Mouse (Mus musculus) hindbrain, embryonic 16.5 days (tissue): ENCODE measurements around the gene Tcirg1. TPM values are rescaled to one million over a fixed set of nuclear protein-coding genes. Genes with fewer than 3 reads are reported as not detected.
A peak's percentile ranks its signal among the peaks of the same experiment; 100 is the strongest.

ENCODE experiments used
- ATAC-seq: fragments of 200-750 bp; cut with Nextera tagmentation; 2 replicates; pipeline ENCODE4 v1.8.0; 2017; ENCODE audit warnings: moderate TSS enrichment, moderate library complexity
- H3K27ac ChIP-seq: fragments of 300-500 bp; sonication (generic); 2 replicates; pipeline ENCODE4 v1.5.1; 2014; ENCODE audit warnings: low read depth, mild to moderate bottlenecking, control low read depth, low read length, moderate library complexity
- H3K27me3 ChIP-seq: fragments of 300-500 bp; sonication (generic); replicated peaks from 2 replicates; pipeline ENCODE4 v1.6.1; 2014; ENCODE audit warnings: low read length; ENCODE audit not compliant: control insufficient read depth, insufficient read depth
- H3K36me3 ChIP-seq: fragments of 300-500 bp; sonication (generic); 2 replicates; pipeline ENCODE4 v1.6.1; 2014; ENCODE audit warnings: mild to moderate bottlenecking, low read length, moderate library complexity, mixed read lengths; ENCODE audit not compliant: control insufficient read depth, insufficient read depth
- H3K4me1 ChIP-seq: fragments of 300-500 bp; sonication (generic); 2 replicates; pipeline ENCODE4 v1.6.1; 2014; ENCODE audit warnings: low read depth, low read length; ENCODE audit not compliant: control insufficient read depth, insufficient read depth
- H3K4me2 ChIP-seq: fragments of 300-500 bp; sonication (generic); 2 replicates; pipeline ENCODE4 v1.6.1; 2014; ENCODE audit warnings: mild to moderate bottlenecking, low read length, control low read depth, moderate library complexity
- H3K4me3 ChIP-seq: fragments of 300-500 bp; sonication (generic); 2 replicates; pipeline ENCODE4 v1.5.1; 2014; ENCODE audit warnings: mild to moderate bottlenecking, low read length, control low read depth, moderate library complexity
- H3K9ac ChIP-seq: fragments of 300-500 bp; sonication (generic); 2 replicates; pipeline ENCODE4 v1.6.1; 2014; ENCODE audit warnings: low read depth, mild to moderate bottlenecking, control low read depth, low read length, moderate library complexity
- H3K9me3 ChIP-seq: fragments of 300-500 bp; sonication (generic); 2 replicates; pipeline ENCODE4 v1.6.1; 2014; ENCODE audit warnings: mild to moderate bottlenecking, low read length, moderate library complexity; ENCODE audit not compliant: control insufficient read depth
- WGBS: fragments of 180-500 bp; shearing (Covaris S2); extraction: QIAGEN DNeasy Blood & Tissue Kit; methylation state at CpG from one replicate; pipeline ENCODE4 v1.1.7; 2014; 5-methylcytosine and 5-hydroxymethylcytosine counted together
- polyA plus RNA-seq: library from polyadenylated mRNA; unstranded; fragments of >200 nt; fragmentation: Nextera tagmentation; extraction: Ambion mirVana; gene quantifications from 2 replicates; pipeline ENCODE4 v1.2.1, GENCODE M21; 2015

The Tcirg1 gene
- polyA plus RNA-seq, 1 experiment from 2014 or later: 18.9 TPM

DNA sequence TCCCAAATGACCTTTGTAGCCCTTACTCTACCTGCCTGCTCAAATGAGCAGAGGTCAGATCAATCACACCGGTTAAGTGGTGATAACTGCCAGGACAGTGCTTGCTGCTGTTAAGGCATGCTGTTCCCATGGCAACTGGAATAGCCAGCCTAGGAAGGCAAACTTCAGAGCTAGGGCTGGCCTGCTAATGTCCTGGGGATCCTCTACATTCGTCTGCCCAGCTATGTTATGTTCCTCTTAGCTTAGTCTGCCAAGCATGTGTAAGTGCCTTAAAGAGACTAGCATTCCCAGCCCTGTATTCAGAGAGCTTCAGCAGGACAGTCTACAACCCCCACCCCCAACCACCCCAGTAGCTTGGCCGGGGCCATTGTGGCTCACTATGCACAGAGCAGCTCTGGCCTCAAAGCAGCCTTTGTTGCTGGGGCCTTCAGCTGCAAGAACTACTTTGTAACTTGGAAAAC is 11.7 kb downstream of the Tcirg1 start:
- H3K4me1 ChIP-seq: peaks cover 3% of the 10 kb centered on the region
- peak overlapping the region; percentile 74; the same call in 1 of the 2 replicates for H3K27ac ChIP-seq
- H3K36me3 ChIP-seq: peaks cover 31% of the 10 kb centered on the region
- no peak overlapping the region for H3K4me2 ChIP-seq
- H3K9ac ChIP-seq: no peak overlapping the region
- no peak overlapping the region for H3K4me3 ChIP-seq
- peak; percentile 91 for ATAC-seq
- H3K27me3 ChIP-seq: no peaks in the 10 kb centered on the region
- WGBS: 9% methylated on average over 3 of the region's 3 CpGs
- no peaks in the 10 kb centered on the region for H3K9me3 ChIP-seq

DNA sequence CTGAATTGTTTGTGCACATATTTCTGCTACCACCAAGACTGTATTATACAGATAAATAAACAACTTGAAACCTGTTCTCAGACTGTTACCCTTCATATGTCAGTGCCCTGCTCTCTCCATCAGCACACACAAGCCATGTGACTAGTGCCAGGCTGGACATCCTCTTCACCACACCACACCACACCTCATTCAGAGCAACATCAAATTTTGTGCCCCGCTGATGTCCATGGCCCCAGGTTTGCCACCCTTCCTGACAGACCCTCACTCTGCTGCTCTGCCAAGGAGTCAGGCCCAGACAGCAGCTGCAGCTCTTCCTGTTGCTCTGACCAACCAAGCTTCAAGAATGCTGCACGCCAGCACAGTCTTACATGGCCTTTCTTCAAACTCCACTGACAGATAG is 12.6 kb downstream of the Tcirg1 start:
- peak overlapping the region; percentile 60; the same call in 1 of the 2 replicates for H3K27ac ChIP-seq
- peaks cover 31% of the 10 kb centered on the region for H3K36me3 ChIP-seq

GRCm38 (mm10) chr19:3893545-3894116 is 13.3 kb downstream of the Tcirg1 start:
- Histone ChIP-seq H3K9ac (no peak overlapping the region), H3K36me3 (peaks cover 33% of the 10 kb centered on the region), H3K4me3 (no peak overlapping the region), H3K27me3 (no peaks in the 10 kb centered on the region), H3K27ac (no peak overlapping the region), H3K4me1 (peaks cover 3% of the 10 kb centered on the region), H3K4me2 (no peak overlapping the region), H3K9me3 (no peaks in the 10 kb centered on the region)
- 89% methylated on average over 4 of the region's 4 CpGs for WGBS
- ATAC-seq: no peak

More for the DNA sequence above, 12.6 kb downstream of the Tcirg1 start:
- Histone ChIP-seq H3K9ac (no peak overlapping the region), H3K4me1 (peaks cover 3% of the 10 kb centered on the region), H3K27me3 (no peaks in the 10 kb centered on the region), H3K4me2 (no peak overlapping the region), H3K9me3 (no peaks in the 10 kb centered on the region), H3K4me3 (no peak overlapping the region)
- 92% methylated on average over 2 of the region's 2 CpGs for WGBS
- no peak for ATAC-seq

- WGBS: 87% methylated on average over 8 of the region's 8 CpGs
- Histone ChIP-seq H3K9me3 (no peaks in the 10 kb centered on the region), H3K9ac (no peak overlapping the region), H3K4me1 (peaks cover 3% of the 10 kb centered on the region; the same call in 1 of the 2 replicates), H3K4me3 (no peak overlapping the region), H3K36me3 (peaks cover 36% of the 10 kb centered on the region), H3K4me2 (no peak overlapping the region), H3K27me3 (no peaks in the 10 kb centered on the region), H3K27ac (no peak overlapping the region)
- no peak for ATAC-seq
Observed at GRCm38 (mm10) chr19:3890181-3890580, 16.8 kb downstream of the Tcirg1 start.

- no peak overlapping the region for H3K4me2 ChIP-seq
- no peaks in the 10 kb centered on the region for H3K9me3 ChIP-seq
- H3K36me3 ChIP-seq: peaks cover 27% of the 10 kb centered on the region
- H3K9ac ChIP-seq: no peak overlapping the region
- H3K27me3 ChIP-seq: no peaks in the 10 kb centered on the region
- 88% methylated on average over 5 of the region's 5 CpGs for WGBS
- H3K4me3 ChIP-seq: no peak overlapping the region
- no peak for ATAC-seq
- no peaks in the 10 kb centered on the region for H3K4me1 ChIP-seq
- H3K27ac ChIP-seq: no peak overlapping the region
Observed at GRCm38 (mm10) chr19:3889096-3889495, 17.8 kb downstream of the Tcirg1 start.

DNA sequence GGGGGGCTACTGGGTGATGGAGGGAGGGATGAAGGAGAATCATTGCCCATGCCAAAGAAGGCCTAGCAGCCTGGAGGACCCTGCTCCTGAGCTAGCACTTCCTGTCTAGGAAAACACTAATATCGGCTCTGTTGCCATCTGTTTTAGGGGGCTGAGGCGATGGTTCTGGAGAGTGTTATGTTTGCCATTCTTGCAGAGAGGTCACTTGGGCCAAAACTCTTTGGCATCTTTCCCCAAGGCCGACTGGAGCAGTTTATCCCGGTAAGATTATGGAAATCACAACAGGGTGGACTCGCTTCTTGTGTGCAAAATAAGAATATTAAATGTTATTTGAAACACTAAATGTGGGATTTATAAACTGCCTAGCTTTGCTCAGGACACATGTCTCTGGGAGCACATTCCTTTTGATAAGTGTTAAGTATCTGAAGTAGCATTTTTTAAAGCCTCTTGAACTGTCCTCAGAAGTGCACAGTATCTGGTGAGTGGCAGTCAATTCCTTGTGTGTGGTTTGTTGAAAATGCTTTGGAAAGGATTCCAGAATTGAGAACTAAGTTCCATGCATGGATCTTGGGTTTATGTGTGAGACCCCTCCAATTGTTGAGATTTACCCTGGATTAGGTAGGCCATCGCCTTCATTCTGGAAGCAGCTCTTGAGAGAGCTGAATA is 22.5 kb downstream of the Tcirg1 start:
- WGBS: 84% methylated on average over 6 of the region's 6 CpGs
- Histone ChIP-seq H3K4me1 (no peaks in the 10 kb centered on the region), H3K27me3 (no peaks in the 10 kb centered on the region), H3K4me2 (no peak overlapping the region), H3K36me3 (peaks cover 8% of the 10 kb centered on the region; the same call in 1 of the 2 replicates), H3K27ac (no peak overlapping the region), H3K9ac (no peak overlapping the region), H3K4me3 (no peak overlapping the region), H3K9me3 (no peaks in the 10 kb centered on the region)
- ATAC-seq: no peak

GRCm38 (mm10) chr19:3882214-3882613 is 24.7 kb downstream of the Tcirg1 start:
- WGBS: 75% methylated on average over 4 of the region's 4 CpGs
- peaks cover 6% of the 10 kb centered on the region; the same call in 1 of the 2 replicates for H3K36me3 ChIP-seq
- no peaks in the 10 kb centered on the region for H3K4me1 ChIP-seq
- no peak overlapping the region for H3K4me2 ChIP-seq
- no peaks in the 10 kb centered on the region for H3K9me3 ChIP-seq
- ATAC-seq: no peak
- no peak overlapping the region for H3K27ac ChIP-seq
- H3K9ac ChIP-seq: no peak overlapping the region
- H3K27me3 ChIP-seq: no peaks in the 10 kb centered on the region
- H3K4me3 ChIP-seq: no peak overlapping the region

GRCm38 (mm10) chr19:3880054-3880848 is 26.7 kb downstream of the Tcirg1 start:
- Histone ChIP-seq H3K36me3 (no peaks in the 10 kb centered on the region; the same call in 1 of the 2 replicates), H3K4me2 (no peak overlapping the region), H3K4me1 (no peaks in the 10 kb centered on the region), H3K27ac (no peak overlapping the region), H3K4me3 (no peak overlapping the region), H3K27me3 (no peaks in the 10 kb centered on the region), H3K9ac (no peak overlapping the region), H3K9me3 (no peaks in the 10 kb centered on the region)
- 89% methylated on average over 6 of the region's 6 CpGs for WGBS
- no peak for ATAC-seq

DNA sequence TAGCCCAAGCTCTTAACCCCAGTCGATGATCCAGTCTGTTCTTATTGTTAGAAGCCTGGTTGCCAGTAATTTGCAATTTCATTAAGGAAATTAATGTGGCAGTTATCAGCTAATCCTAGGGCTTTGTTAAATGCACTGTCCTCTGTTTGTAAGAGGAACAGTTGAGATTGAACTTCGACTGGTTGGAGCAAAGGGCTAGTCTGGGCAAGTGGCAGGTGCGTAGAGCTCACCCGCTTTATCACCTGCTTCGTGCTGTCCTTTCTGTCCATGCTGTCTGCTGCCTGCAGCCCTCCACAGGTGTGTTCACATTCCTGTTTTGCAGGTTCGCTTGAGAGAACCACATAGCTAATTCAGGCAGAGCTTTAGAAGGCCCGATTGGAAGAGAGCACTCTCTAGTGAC is 31.9 kb downstream of the Tcirg1 start:
- Histone ChIP-seq H3K4me1 (peaks cover 2% of the 10 kb centered on the region; the same call in 1 of the 2 replicates), H3K4me3 (no peak overlapping the region), H3K9ac (no peak overlapping the region), H3K27me3 (no peaks in the 10 kb centered on the region), H3K9me3 (no peaks in the 10 kb centered on the region), H3K4me2 (no peak overlapping the region), H3K36me3 (no peaks in the 10 kb centered on the region), H3K27ac (no peak overlapping the region)
- no peak for ATAC-seq
- 89% methylated on average over 7 of the region's 7 CpGs for WGBS
